Mouse (Mus musculus): ENCODE data around the gene 4921539E11Rik. TPM values are rescaled to one million over a fixed set of nuclear protein-coding genes. Genes with fewer than 3 reads are reported as not detected.

The 4921539E11Rik gene
- under 1 TPM in 1 of 2 experiments, not detected in 1; 0.23 TPM for polyA plus RNA-seq (2017; shearing (Covaris generic))

GRCm38 (mm10) chr4:103290763-103291162, at the start of gene 4921539E11Rik:
Gene 4921539E11Rik, minus strand, starts transcription at chr4:103290863.

GRCm38 (mm10) chr4:103313587-103314525, 23.2 kb upstream of the 4921539E11Rik start, which contains the start of gene Oma1:
Gene Oma1, plus strand, starts transcription at chr4:103313812.

GRCm38 (mm10) chr4:103214925-103215820, 75.5 kb downstream of the 4921539E11Rik start, which contains the start of gene Slc35d1:
Gene Slc35d1, minus strand, starts transcription at chr4:103215164.

Other genes with a start within 250 kb of the 4921539E11Rik start
- 10 to 100 TPM; 47.6 to 68.6 TPM for gene Mier1, start 176.5 kb downstream of the 4921539E11Rik start, polyA plus RNA-seq (2017; shearing (Covaris generic))
- 1 to 10 TPM; 1.7 to 6.4 TPM for gene Wdr78, start 176.3 kb downstream of the 4921539E11Rik start, polyA plus RNA-seq (2017; shearing (Covaris generic))
- gene Slc35d1, start 75.7 kb downstream of the 4921539E11Rik start, polyA plus RNA-seq (2017; shearing (Covaris generic)) = 10 to 100 TPM; 21.0 to 27.8 TPM
- 10 to 100 TPM; 29.7 to 35.8 TPM for gene Oma1, start 22.9 kb upstream of the 4921539E11Rik start, polyA plus RNA-seq (2017; shearing (Covaris generic))

Measured in inflammation-experienced regulatory T-cells (primary cell).